Mouse (Mus musculus): ENCODE measurements around the gene Tktl2. TPM values are rescaled to one million over a fixed set of nuclear protein-coding genes. Genes with fewer than 3 reads are reported as not detected.

Tktl2 gene
- not detected in 2 replicates for polyA plus RNA-seq (2014; fragmentation: Nextera tagmentation; extraction: Ambion mirVana)

- ATAC-seq (ENCODE audit: low FRiP score), result no peak
- no peak within 1 kb of the TSS for H3K4me3 ChIP-seq (ENCODE audit: low read depth, low read length)
- H3K27me3 ChIP-seq (ENCODE audit: control insufficient read depth, insufficient read depth, low read length), result no peaks in the 10 kb centered on the region
- whole genome bisulfite sequencing, result 96% methylated on average over 22 of the region's 22 CpGs
- H3K9me3 ChIP-seq (ENCODE audit: control insufficient read depth, low read length), result no peaks in the 10 kb centered on the region
- no peak within 1 kb of the TSS for H3K27ac ChIP-seq (ENCODE audit: low read depth, low read length)
- H3K9ac ChIP-seq (ENCODE audit: low read length), result no peak within 1 kb of the TSS
- no peak for DNase-seq (ENCODE audit: low spot score, missing footprints)
- H3K4me1 ChIP-seq (ENCODE audit: control insufficient read depth, insufficient read depth, low read length), result no peaks in the 10 kb centered on the region
- H3K36me3 ChIP-seq (ENCODE audit: control insufficient read depth, insufficient read depth, low read length), result no peaks in the 10 kb centered on the region
- H3K4me2 ChIP-seq, result no peak within 1 kb of the TSS
Measured at GRCm38 (mm10) chr8:66511537-66511936, at the start of gene Tktl2. Tktl2 (plus strand) TSS chr8:66511756.

DNA sequence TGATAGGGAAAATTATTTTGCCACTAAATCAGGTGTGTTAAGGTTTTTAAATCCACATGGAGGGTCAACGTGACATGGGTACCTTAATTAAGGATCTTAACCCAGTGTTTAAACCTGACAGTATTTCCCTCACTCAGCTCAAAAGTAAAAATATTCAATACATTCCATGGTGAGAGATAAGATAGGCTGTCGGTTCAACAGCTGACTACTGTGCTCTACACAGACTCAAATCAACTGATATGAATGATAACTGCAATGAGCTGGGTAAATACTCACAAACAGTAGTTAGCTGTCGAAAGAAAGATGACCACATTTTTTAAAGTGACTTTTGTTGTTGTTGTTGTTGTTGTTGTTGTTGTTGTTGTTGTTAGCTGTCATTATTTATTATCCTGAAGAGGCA, 41.7 kb upstream of the Tktl2 start:
- Histone ChIP-seq H3K27ac (ENCODE audit: low read depth, low read length) (no peak overlapping the region), H3K9ac (ENCODE audit: low read length) (no peak overlapping the region), H3K4me2 (no peak overlapping the region), H3K9me3 (ENCODE audit: control insufficient read depth, low read length) (no peaks in the 10 kb centered on the region), H3K36me3 (ENCODE audit: control insufficient read depth, insufficient read depth, low read length) (no peaks in the 10 kb centered on the region), H3K4me3 (ENCODE audit: low read depth, low read length) (no peak overlapping the region), H3K27me3 (ENCODE audit: control insufficient read depth, insufficient read depth, low read length) (no peaks in the 10 kb centered on the region), H3K4me1 (ENCODE audit: control insufficient read depth, insufficient read depth, low read length) (no peaks in the 10 kb centered on the region)
- 85% methylated on average over 3 of the region's 3 CpGs for WGBS
- ATAC-seq (ENCODE audit: low FRiP score) (no peak), DNase-seq (ENCODE audit: low spot score, missing footprints) (no peak)

GRCm38 (mm10) chr8:66476880-66477279, 34.7 kb upstream of the Tktl2 start:
- ATAC-seq (ENCODE audit: low FRiP score), result no peak
- Histone ChIP-seq H3K27ac (ENCODE audit: low read depth, low read length) (no peak overlapping the region), H3K4me3 (ENCODE audit: low read depth, low read length) (no peak overlapping the region), H3K4me1 (ENCODE audit: control insufficient read depth, insufficient read depth, low read length) (no peaks in the 10 kb centered on the region), H3K4me2 (no peak overlapping the region), H3K36me3 (ENCODE audit: control insufficient read depth, insufficient read depth, low read length) (peaks cover 11% of the 10 kb centered on the region; the same call in 1 of the 2 replicates), H3K27me3 (ENCODE audit: control insufficient read depth, insufficient read depth, low read length) (no peaks in the 10 kb centered on the region), H3K9ac (ENCODE audit: low read length) (no peak overlapping the region), H3K9me3 (ENCODE audit: control insufficient read depth, low read length) (no peaks in the 10 kb centered on the region)
- no peak for DNase-seq (ENCODE audit: low spot score, missing footprints)
- 93% methylated on average over 3 of the region's 3 CpGs for WGBS

GRCm38 (mm10) chr8:66486084-66486763, 25.3 kb upstream of the Tktl2 start, which contains the start of gene Tma16:
Tma16 (minus strand) TSS chr8:66486530.
- ATAC-seq (ENCODE audit: low FRiP score) (peak; percentile 96), DNase-seq (ENCODE audit: low spot score, missing footprints) (peak; percentile 100)
- Histone ChIP-seq H3K27ac (ENCODE audit: low read depth, low read length) (peak within 1 kb of the TSS; percentile 22; the same call in 1 of the 2 replicates), H3K27me3 (ENCODE audit: control insufficient read depth, insufficient read depth, low read length) (no peaks in the 10 kb centered on the region), H3K9ac (ENCODE audit: low read length) (peak within 1 kb of the TSS; percentile 88), H3K36me3 (ENCODE audit: control insufficient read depth, insufficient read depth, low read length) (0 out of 2 replicates have a peak, but pooled peaks cover 4% of the 10 kb centered on the region), H3K4me3 (ENCODE audit: low read depth, low read length) (peak within 1 kb of the TSS; percentile 85), H3K9me3 (ENCODE audit: control insufficient read depth, low read length) (no peaks in the 10 kb centered on the region), H3K4me2 (peak within 1 kb of the TSS; percentile 58), H3K4me1 (ENCODE audit: control insufficient read depth, insufficient read depth, low read length) (no peaks in the 10 kb centered on the region)
- under 1% methylated on average over 36 of the region's 45 CpGs for WGBS

DNA sequence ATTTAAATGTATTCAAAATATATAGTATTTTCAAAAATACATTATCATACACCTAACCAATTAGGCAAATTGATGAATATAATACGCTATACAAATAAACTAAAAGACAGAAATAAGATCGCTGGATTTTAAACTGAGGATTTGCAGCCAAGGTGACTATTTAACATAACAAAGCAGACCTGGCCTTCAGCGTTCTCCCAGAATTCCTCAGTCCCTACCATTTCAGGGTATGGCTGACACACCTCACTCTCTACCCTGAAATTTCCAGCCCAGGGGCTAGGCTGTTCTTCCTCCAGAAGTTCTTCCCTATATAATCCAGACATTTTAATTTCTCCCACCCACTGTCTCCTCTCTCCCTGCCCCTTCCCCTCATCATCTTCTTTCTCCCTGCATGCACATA, 23.0 kb upstream of the Tktl2 start:
- H3K4me1 ChIP-seq (ENCODE audit: control insufficient read depth, insufficient read depth, low read length), result no peaks in the 10 kb centered on the region
- no peaks in the 10 kb centered on the region for H3K27me3 ChIP-seq (ENCODE audit: control insufficient read depth, insufficient read depth, low read length)
- H3K9me3 ChIP-seq (ENCODE audit: control insufficient read depth, low read length), result no peaks in the 10 kb centered on the region
- no peak overlapping the region for H3K9ac ChIP-seq (ENCODE audit: low read length)
- H3K4me3 ChIP-seq (ENCODE audit: low read depth, low read length), result no peak overlapping the region
- no peak overlapping the region for H3K27ac ChIP-seq (ENCODE audit: low read depth, low read length)
- H3K4me2 ChIP-seq, result no peak overlapping the region
- 36% methylated on average over 3 of the region's 3 CpGs for WGBS
- DNase-seq (ENCODE audit: low spot score, missing footprints) (no peak), ATAC-seq (ENCODE audit: low FRiP score) (no peak)
- H3K36me3 ChIP-seq (ENCODE audit: control insufficient read depth, insufficient read depth, low read length), result no peaks in the 10 kb centered on the region

- ATAC-seq (ENCODE audit: low FRiP score), result no peak
- H3K4me1 ChIP-seq (ENCODE audit: control insufficient read depth, insufficient read depth, low read length), result no peaks in the 10 kb centered on the region
- H3K36me3 ChIP-seq (ENCODE audit: control insufficient read depth, insufficient read depth, low read length), result no peaks in the 10 kb centered on the region
- WGBS, result 87% methylated on average over 4 of the region's 4 CpGs
- H3K27me3 ChIP-seq (ENCODE audit: control insufficient read depth, insufficient read depth, low read length), result no peaks in the 10 kb centered on the region
- H3K9me3 ChIP-seq (ENCODE audit: control insufficient read depth, low read length), result no peaks in the 10 kb centered on the region
- H3K27ac ChIP-seq (ENCODE audit: low read depth, low read length), result no peak overlapping the region
- no peak overlapping the region for H3K9ac ChIP-seq (ENCODE audit: low read length)
- no peak overlapping the region for H3K4me2 ChIP-seq
- no peak overlapping the region for H3K4me3 ChIP-seq (ENCODE audit: low read depth, low read length)
- no peak for DNase-seq (ENCODE audit: low spot score, missing footprints)
Measured at GRCm38 (mm10) chr8:66490624-66491023, 20.9 kb upstream of the Tktl2 start.

- ATAC-seq (ENCODE audit: low FRiP score), result no peak
- Histone ChIP-seq H3K9ac (ENCODE audit: low read length) (no peak overlapping the region), H3K27ac (ENCODE audit: low read depth, low read length) (no peak overlapping the region), H3K27me3 (ENCODE audit: control insufficient read depth, insufficient read depth, low read length) (no peaks in the 10 kb centered on the region), H3K4me3 (ENCODE audit: low read depth, low read length) (no peak overlapping the region), H3K4me2 (no peak overlapping the region), H3K36me3 (ENCODE audit: control insufficient read depth, insufficient read depth, low read length) (no peaks in the 10 kb centered on the region), H3K9me3 (ENCODE audit: control insufficient read depth, low read length) (no peaks in the 10 kb centered on the region), H3K4me1 (ENCODE audit: control insufficient read depth, insufficient read depth, low read length) (no peaks in the 10 kb centered on the region)
- 70% methylated on average over 2 of the region's 2 CpGs for WGBS
- no peak for DNase-seq (ENCODE audit: low spot score, missing footprints)
Measured at GRCm38 (mm10) chr8:66494496-66494895, 17.1 kb upstream of the Tktl2 start.

DNA sequence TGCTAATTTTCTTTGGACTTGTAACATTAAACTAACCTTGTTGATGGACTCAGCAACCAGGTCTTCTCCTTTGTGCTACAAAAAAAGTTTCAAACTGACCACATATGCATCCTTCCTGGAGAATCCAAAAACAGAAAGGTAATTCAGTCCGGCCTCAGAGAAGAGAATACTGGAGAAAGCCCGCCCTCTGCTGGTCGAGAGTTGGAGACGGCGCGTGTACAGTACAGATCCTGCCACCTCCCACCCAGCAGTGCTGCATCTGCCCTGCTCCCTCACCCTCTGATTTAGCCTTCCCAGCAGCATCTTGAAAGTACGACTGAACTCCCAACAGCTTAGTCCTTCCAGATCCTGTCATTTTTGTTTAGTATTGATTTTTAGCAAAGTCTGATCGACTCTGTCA, 15.8 kb upstream of the Tktl2 start:
- WGBS, result 10% methylated on average over 8 of the region's 8 CpGs
- Histone ChIP-seq H3K9ac (ENCODE audit: low read length) (no peak overlapping the region), H3K27ac (ENCODE audit: low read depth, low read length) (no peak overlapping the region), H3K36me3 (ENCODE audit: control insufficient read depth, insufficient read depth, low read length) (no peaks in the 10 kb centered on the region), H3K4me2 (no peak overlapping the region), H3K9me3 (ENCODE audit: control insufficient read depth, low read length) (no peaks in the 10 kb centered on the region), H3K4me3 (ENCODE audit: low read depth, low read length) (no peak overlapping the region), H3K27me3 (ENCODE audit: control insufficient read depth, insufficient read depth, low read length) (no peaks in the 10 kb centered on the region), H3K4me1 (ENCODE audit: control insufficient read depth, insufficient read depth, low read length) (no peaks in the 10 kb centered on the region)
- peak; percentile 95 for DNase-seq (ENCODE audit: low spot score, missing footprints)
- peak; percentile 86 for ATAC-seq (ENCODE audit: low FRiP score)

DNA sequence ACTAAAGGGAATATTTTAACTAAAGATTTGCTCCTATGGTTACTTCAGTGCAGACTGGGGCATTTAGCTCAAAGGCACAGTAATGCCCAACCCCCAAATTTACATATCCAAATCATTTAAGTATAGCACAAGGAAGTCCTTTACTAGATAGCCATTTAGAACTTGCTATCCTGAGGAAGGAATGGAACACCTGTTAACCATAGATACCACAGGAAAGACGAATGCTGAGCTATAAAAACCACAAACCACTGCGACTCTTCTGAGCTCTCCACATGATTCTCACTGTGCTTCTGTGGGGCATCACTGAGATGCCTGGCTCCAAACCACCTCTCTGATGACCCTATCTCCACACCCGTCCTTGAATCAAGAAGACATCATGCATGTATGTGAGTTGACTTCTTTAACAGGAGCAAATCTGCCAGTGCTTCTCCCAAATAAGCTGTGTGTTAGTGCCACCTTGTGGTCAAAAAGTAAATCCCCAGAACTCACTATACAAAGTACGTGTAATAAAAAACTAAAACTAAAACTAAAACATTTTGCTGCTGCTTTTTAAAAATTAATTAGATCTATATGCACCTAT, 14.5 kb upstream of the Tktl2 start:
- no peaks in the 10 kb centered on the region for H3K36me3 ChIP-seq (ENCODE audit: control insufficient read depth, insufficient read depth, low read length)
- 41% methylated on average over 4 of the region's 4 CpGs for WGBS
- no peaks in the 10 kb centered on the region for H3K4me1 ChIP-seq (ENCODE audit: control insufficient read depth, insufficient read depth, low read length)
- H3K4me2 ChIP-seq, result no peak overlapping the region
- no peak overlapping the region for H3K9ac ChIP-seq (ENCODE audit: low read length)
- no peaks in the 10 kb centered on the region for H3K27me3 ChIP-seq (ENCODE audit: control insufficient read depth, insufficient read depth, low read length)
- ATAC-seq (ENCODE audit: low FRiP score) (peak; percentile 63), DNase-seq (ENCODE audit: low spot score, missing footprints) (peak; percentile 91)
- no peak overlapping the region for H3K4me3 ChIP-seq (ENCODE audit: low read depth, low read length)
- no peaks in the 10 kb centered on the region for H3K9me3 ChIP-seq (ENCODE audit: control insufficient read depth, low read length)
- no peak overlapping the region for H3K27ac ChIP-seq (ENCODE audit: low read depth, low read length)

Measured in midbrain, embryonic 11.5 days (tissue).